Mouse (Mus musculus) liver, embryonic 16.5 days (tissue): ENCODE data around the gene Lipt2. TPM values are rescaled to one million over a fixed set of nuclear protein-coding genes. Genes with fewer than 3 reads are reported as not detected.

ENCODE experiments used
- ATAC-seq: fragments of 200-750 bp; cut with Nextera tagmentation; 2 replicates; pipeline ENCODE4 v1.8.0; 2017; ENCODE audit warnings: low read depth, mild to moderate bottlenecking, moderate number of reproducible peaks, moderate library complexity
- H3K27ac ChIP-seq: fragments of 300-500 bp; sonication (generic); 2 replicates; pipeline ENCODE4 v1.5.1; 2014; ENCODE audit warnings: mild to moderate bottlenecking, low read length
- H3K27me3 ChIP-seq: fragments of 300-500 bp; sonication (generic); 2 replicates; pipeline ENCODE4 v1.6.1; 2014; ENCODE audit warnings: low read depth, low read length, mixed read lengths; ENCODE audit not compliant: control insufficient read depth, insufficient read depth
- H3K36me3 ChIP-seq: fragments of 300-500 bp; sonication (generic); 2 replicates; pipeline ENCODE4 v1.6.1; 2014; ENCODE audit warnings: mild to moderate bottlenecking; ENCODE audit not compliant: control insufficient read depth, insufficient read depth
- H3K4me1 ChIP-seq: fragments of 300-500 bp; sonication (generic); 2 replicates; pipeline ENCODE4 v1.6.1; 2014; ENCODE audit warnings: low read depth, low read length, mixed read lengths; ENCODE audit not compliant: control insufficient read depth
- H3K4me2 ChIP-seq: fragments of 300-500 bp; sonication (generic); 2 replicates; pipeline ENCODE4 v1.6.1; 2014; ENCODE audit warnings: low read depth, low read length, mixed read lengths
- H3K4me3 ChIP-seq: fragments of 300-500 bp; sonication (generic); 2 replicates; pipeline ENCODE4 v1.5.1; 2014; ENCODE audit warnings: low read depth, mild to moderate bottlenecking, low read length
- H3K9ac ChIP-seq: fragments of 300-500 bp; sonication (generic); 2 replicates; pipeline ENCODE4 v1.6.1; 2014; ENCODE audit warnings: low read depth, low read length
- H3K9me3 ChIP-seq: fragments of 300-500 bp; sonication (generic); replicated peaks from 2 replicates; pipeline ENCODE4 v1.6.1; 2016; ENCODE audit warnings: low read length; ENCODE audit not compliant: control insufficient read depth
- WGBS: fragments of 180-500 bp; shearing (Covaris S2); extraction: QIAGEN DNeasy Blood & Tissue Kit; methylation state at CpG from one replicate; pipeline ENCODE4 v1.1.7; 2014; ENCODE audit not compliant: insufficient replicate concordance; 5-methylcytosine and 5-hydroxymethylcytosine counted together
- polyA plus RNA-seq: library from polyadenylated mRNA; unstranded; fragments of >200 nt; fragmentation: Nextera tagmentation; extraction: Ambion mirVana; gene quantifications from 2 replicates; pipeline ENCODE4 v1.2.1, GENCODE M21; 2015

Lipt2 gene
- polyA plus RNA-seq, 1 experiment from 2014 or later: 3.8 TPM

GRCm38 (mm10) chr7:100179394-100179793 is 20.3 kb downstream of the Lipt2 start:
- Histone ChIP-seq H3K27ac (peak overlapping the region; percentile 35; the same call in 1 of the 2 replicates), H3K4me2 (peak overlapping the region; percentile 67), H3K4me3 (peak overlapping the region; percentile 46; the same call in 1 of the 2 replicates), H3K36me3 (no peaks in the 10 kb centered on the region), H3K4me1 (peaks cover 22% of the 10 kb centered on the region), H3K9me3 (no peaks in the 10 kb centered on the region), H3K9ac (no peak overlapping the region), H3K27me3 (peaks cover 31% of the 10 kb centered on the region)
- 14% methylated on average over 7 of the region's 7 CpGs for WGBS
- ATAC-seq: peak; percentile 72

- H3K4me2 ChIP-seq: peak overlapping the region; percentile 28
- peak overlapping the region; percentile 35; the same call in 1 of the 2 replicates for H3K27ac ChIP-seq
- H3K9ac ChIP-seq: no peak overlapping the region
- H3K27me3 ChIP-seq: peaks cover 31% of the 10 kb centered on the region
- no peak overlapping the region for H3K4me3 ChIP-seq
- no peak for ATAC-seq
- 25% methylated on average over 7 of the region's 7 CpGs for WGBS
- no peaks in the 10 kb centered on the region for H3K36me3 ChIP-seq
- peaks cover 22% of the 10 kb centered on the region for H3K4me1 ChIP-seq
- no peaks in the 10 kb centered on the region for H3K9me3 ChIP-seq
Observed at GRCm38 (mm10) chr7:100179836-100180407, 20.8 kb downstream of the Lipt2 start.

- no peaks in the 10 kb centered on the region for H3K36me3 ChIP-seq
- H3K4me1 ChIP-seq: peaks cover 22% of the 10 kb centered on the region
- peaks cover 31% of the 10 kb centered on the region for H3K27me3 ChIP-seq
- H3K4me2 ChIP-seq: no peak overlapping the region
- H3K4me3 ChIP-seq: no peak overlapping the region
- no peak overlapping the region for H3K27ac ChIP-seq
- 77% methylated on average over 2 of the region's 2 CpGs for WGBS
- no peak overlapping the region for H3K9ac ChIP-seq
- H3K9me3 ChIP-seq: no peaks in the 10 kb centered on the region
- ATAC-seq: no peak
Observed at GRCm38 (mm10) chr7:100181176-100181575, 22.1 kb downstream of the Lipt2 start.

- no peaks in the 10 kb centered on the region for H3K36me3 ChIP-seq
- no peaks in the 10 kb centered on the region for H3K9me3 ChIP-seq
- peaks cover 22% of the 10 kb centered on the region for H3K4me1 ChIP-seq
- H3K27ac ChIP-seq: no peak overlapping the region
- H3K4me2 ChIP-seq: no peak overlapping the region
- no peak overlapping the region for H3K9ac ChIP-seq
- ATAC-seq: no peak
- 57% methylated on average over 3 of the region's 3 CpGs for WGBS
- H3K27me3 ChIP-seq: peaks cover 31% of the 10 kb centered on the region
- H3K4me3 ChIP-seq: no peak overlapping the region
Observed at GRCm38 (mm10) chr7:100181614-100182013, 22.5 kb downstream of the Lipt2 start.

- H3K9ac ChIP-seq: no peak overlapping the region
- H3K4me3 ChIP-seq: no peak overlapping the region
- peaks cover 27% of the 10 kb centered on the region for H3K27me3 ChIP-seq
- no peak for ATAC-seq
- 34% methylated on average over 3 of the region's 3 CpGs for WGBS
- no peak overlapping the region for H3K4me2 ChIP-seq
- H3K4me1 ChIP-seq: peaks cover 22% of the 10 kb centered on the region
- H3K27ac ChIP-seq: no peak overlapping the region
- H3K36me3 ChIP-seq: no peaks in the 10 kb centered on the region
- H3K9me3 ChIP-seq: no peaks in the 10 kb centered on the region
Observed at GRCm38 (mm10) chr7:100182388-100182787, 23.3 kb downstream of the Lipt2 start.

GRCm38 (mm10) chr7:100187601-100188000 is 28.5 kb downstream of the Lipt2 start:
- H3K4me1 ChIP-seq: no peaks in the 10 kb centered on the region
- WGBS: 15% methylated on average over 7 of the region's 7 CpGs
- ATAC-seq: no peak

GRCm38 (mm10) chr7:100190167-100190566 is 31.1 kb downstream of the Lipt2 start:
- 49% methylated on average over 4 of the region's 4 CpGs for WGBS
- Histone ChIP-seq H3K9ac (no peak overlapping the region), H3K4me2 (no peak overlapping the region), H3K4me3 (no peak overlapping the region), H3K9me3 (no peaks in the 10 kb centered on the region), H3K27me3 (no peaks in the 10 kb centered on the region), H3K36me3 (no peaks in the 10 kb centered on the region), H3K4me1 (no peaks in the 10 kb centered on the region), H3K27ac (no peak overlapping the region)
- no peak for ATAC-seq

More at GRCm38 (mm10) chr7:100187601-100188000, 28.5 kb downstream of the Lipt2 start:
- Histone ChIP-seq H3K27me3 (no peaks in the 10 kb centered on the region), H3K27ac (no peak overlapping the region), H3K9me3 (no peaks in the 10 kb centered on the region), H3K9ac (no peak overlapping the region), H3K4me3 (no peak overlapping the region), H3K4me2 (no peak overlapping the region), H3K36me3 (no peaks in the 10 kb centered on the region)

GRCm38 (mm10) chr7:100190778-100191177 is 31.7 kb downstream of the Lipt2 start:
- Histone ChIP-seq H3K4me2 (no peak overlapping the region), H3K4me1 (no peaks in the 10 kb centered on the region), H3K9me3 (no peaks in the 10 kb centered on the region), H3K4me3 (no peak overlapping the region), H3K27ac (no peak overlapping the region), H3K27me3 (no peaks in the 10 kb centered on the region), H3K9ac (no peak overlapping the region), H3K36me3 (no peaks in the 10 kb centered on the region)
- WGBS: 1% methylated on average over 4 of the region's 4 CpGs
- no peak for ATAC-seq

GRCm38 (mm10) chr7:100201191-100201590 is 42.1 kb downstream of the Lipt2 start:
- WGBS: 69% methylated on average over 3 of the region's 3 CpGs
- Histone ChIP-seq H3K27ac (no peak overlapping the region), H3K4me1 (no peaks in the 10 kb centered on the region), H3K36me3 (no peaks in the 10 kb centered on the region), H3K4me2 (no peak overlapping the region), H3K27me3 (no peaks in the 10 kb centered on the region), H3K4me3 (no peak overlapping the region), H3K9ac (no peak overlapping the region), H3K9me3 (no peaks in the 10 kb centered on the region)
- no peak for ATAC-seq
